Mouse (Mus musculus) G1E (cell line): ENCODE measurements around the gene Mcm6.

Source experiments
- CTCF ChIP-seq: IDR thresholded peaks from 2 replicates; pipeline ENCODE4 v1.5.1; 2012; ENCODE audit warnings: low read depth, low read length, inconsistent platforms, mixed read lengths
- TAL1 ChIP-seq: conservative IDR thresholded peaks from 2 replicates; pipeline ENCODE4 v1.6.1; 2012; ENCODE audit warnings: low read depth, low read length, inconsistent platforms, mixed read lengths

GRCm38 (mm10) chr1:128405675-128406074 lies 46.2 kb upstream of the Mcm6 start:
- no peak for TF ChIP-seq CTCF
- TF ChIP-seq TAL1, result no peak
